Mouse (Mus musculus) G1E (cell line): ENCODE measurements around the gene Gm3839.

ENCODE experiments used
- CTCF ChIP-seq: IDR thresholded peaks from 2 replicates; pipeline ENCODE4 v1.5.1; 2012; ENCODE audit warnings: low read depth, low read length, inconsistent platforms, mixed read lengths
- GATA2 ChIP-seq: IDR thresholded peaks from 2 replicates; pipeline ENCODE4 v1.6.1; 2012; ENCODE audit warnings: low read depth, low read length, inconsistent platforms, borderline replicate concordance
- POLR2AphosphoS5 ChIP-seq: IDR thresholded peaks from 2 replicates; pipeline ENCODE4 v1.6.1; 2012; ENCODE audit warnings: low read depth, low read length, inconsistent platforms; ENCODE audit not compliant: insufficient replicate concordance
- TAL1 ChIP-seq: conservative IDR thresholded peaks from 2 replicates; pipeline ENCODE4 v1.6.1; 2012; ENCODE audit warnings: low read depth, low read length, inconsistent platforms, mixed read lengths

DNA sequence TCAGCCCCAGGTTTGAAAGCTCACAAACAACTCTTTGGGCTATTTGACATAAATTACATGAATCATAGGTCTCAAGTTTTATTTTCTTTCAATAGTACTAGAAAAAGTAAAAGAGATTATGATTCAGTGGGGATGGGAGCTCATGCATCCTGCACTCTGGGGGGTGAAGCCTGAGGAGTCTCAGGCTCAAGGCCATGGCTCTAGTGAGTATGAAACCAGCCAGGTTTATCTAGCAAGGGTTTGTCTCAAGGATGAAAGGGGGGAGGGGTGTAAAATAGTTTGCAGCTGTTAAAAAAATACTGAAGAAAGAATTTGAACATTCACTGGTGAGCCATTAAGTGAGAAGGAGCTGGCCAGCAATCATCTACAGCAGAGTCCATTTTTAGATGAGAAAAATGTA, 108.5 kb downstream of the Gm3839 start:
- no peak for TF ChIP-seq CTCF
- no peak for TF ChIP-seq POLR2AphosphoS5
- no peak for TF ChIP-seq TAL1
- TF ChIP-seq GATA2 = no peak
